Mouse (Mus musculus): ENCODE results near the gene Gm14862.
"Not testable (repeated sequence)": the region's sequence is repeated elsewhere in the genome, so short reads cannot be mapped to it uniquely, and the experiment has no call there.

The Gm14862 gene

DNA sequence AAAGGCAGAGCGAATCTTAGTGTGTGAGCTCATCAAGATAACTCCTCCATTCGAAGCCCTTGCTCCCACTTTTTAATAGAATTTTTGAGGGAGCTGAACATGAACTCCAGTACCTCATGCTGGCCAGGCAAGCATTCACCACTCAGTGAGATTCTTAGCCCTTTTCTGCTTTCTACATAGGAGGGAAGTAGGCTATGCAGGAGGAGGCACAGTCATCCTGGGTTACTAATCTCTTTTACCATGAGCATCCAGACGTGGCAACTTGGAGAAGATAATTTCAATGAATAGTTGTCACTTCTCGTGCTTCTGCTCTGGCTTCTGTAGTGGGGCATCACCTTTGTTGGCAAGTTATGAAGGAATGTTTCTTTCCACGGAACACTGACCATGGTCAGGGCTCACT, at the start of gene Gm14862:
Gene Gm14862, minus strand, starts transcription at position 134 of the 400 bp plus-strand sequence.
- DNase-seq, result no peak

DNA sequence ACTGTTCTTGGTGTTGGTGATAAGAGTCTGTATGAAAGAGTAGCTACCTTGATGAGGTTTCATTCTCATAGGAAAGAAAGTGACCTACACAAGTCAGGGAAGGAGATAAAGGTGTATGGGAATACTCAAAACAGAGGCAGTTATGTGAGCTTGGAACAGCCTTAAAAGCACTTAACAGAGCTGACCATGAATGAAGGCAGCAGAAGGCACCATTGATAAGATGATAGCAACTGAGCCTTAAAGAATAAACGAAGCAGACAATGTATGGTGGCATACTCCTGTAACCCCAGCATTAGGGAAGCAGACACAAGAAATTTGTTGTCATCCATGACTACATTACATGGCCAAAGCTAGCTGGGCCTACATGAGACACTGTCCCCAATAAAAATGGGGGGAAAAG, 46.8 kb upstream of the Gm14862 start:
- DNase-seq, result no peak

DNA sequence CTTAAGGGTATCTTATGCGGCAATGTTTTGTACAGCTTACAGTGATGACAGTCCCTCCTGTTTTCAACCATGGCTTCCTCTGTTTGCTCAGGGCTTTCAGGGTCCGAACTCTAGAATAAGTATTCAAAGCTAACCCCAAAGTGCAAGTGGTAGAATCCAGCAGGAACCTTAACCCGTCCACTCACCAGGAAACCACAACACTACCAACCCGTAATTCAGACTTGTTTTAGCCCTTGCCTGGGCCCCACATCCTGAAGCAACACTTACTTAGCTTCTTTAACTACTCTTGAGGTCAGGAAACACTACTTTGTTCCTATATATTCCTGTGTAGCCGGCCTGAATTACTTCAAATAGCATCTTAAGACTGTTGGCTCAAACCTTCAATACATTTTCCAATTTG, 46.1 kb upstream of the Gm14862 start:
- DNase-seq, result no peak

DNA sequence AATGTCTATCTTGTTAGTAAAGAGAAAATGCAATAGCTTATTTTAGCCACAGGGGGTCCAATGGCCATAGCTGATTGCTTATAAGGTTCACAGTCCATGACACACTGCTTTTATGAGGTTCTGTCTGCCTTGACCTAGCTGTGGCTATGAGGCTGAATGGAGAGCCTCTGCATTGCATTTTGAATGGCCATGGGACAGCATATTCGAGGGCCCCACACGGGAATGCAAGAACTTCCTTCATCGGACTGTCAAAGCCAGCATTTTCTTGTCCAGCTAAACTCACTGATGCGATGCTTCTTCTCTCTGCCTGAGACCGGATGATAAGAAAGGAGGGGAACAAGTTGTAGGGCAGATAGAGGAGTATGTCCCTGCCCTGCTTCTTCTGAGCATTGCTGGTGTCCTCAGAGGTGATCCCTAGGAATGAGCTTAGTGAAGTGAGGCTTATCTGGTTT, 41.7 kb upstream of the Gm14862 start:
- no peak for DNase-seq

DNA sequence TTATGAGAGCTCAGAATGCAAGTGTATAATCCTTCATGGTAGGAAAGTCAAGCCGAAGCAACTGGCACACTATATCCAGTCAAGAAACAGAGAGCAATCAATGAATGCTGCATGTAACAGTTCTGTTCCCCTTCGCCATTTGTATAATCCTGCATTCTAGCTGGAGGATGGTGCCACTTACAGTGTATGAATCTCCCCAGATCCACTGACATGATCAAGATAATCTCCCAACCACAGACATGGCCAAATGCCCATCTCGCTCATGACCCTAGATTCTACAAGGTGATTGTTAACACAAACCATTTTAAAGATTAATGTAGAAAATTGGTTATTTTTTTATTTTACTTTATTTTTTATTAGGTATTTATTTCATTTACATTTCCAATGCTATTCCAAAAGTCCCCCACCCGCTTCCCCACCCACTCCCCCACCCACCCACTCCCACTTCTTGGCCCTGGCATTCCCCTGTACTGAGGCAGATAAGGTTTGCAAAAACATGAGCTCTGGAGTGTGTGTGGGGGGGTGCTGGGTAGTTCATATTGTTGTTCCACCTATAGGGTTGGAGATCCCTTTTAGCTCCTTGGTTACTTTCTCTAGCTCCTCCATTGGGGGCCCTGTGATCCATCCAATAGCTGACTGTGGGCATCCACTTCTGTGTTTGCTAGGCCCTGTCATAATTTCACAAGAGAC, 36.6 kb upstream of the Gm14862 start:
- DNase-seq, result not testable (repeated sequence)

DNA sequence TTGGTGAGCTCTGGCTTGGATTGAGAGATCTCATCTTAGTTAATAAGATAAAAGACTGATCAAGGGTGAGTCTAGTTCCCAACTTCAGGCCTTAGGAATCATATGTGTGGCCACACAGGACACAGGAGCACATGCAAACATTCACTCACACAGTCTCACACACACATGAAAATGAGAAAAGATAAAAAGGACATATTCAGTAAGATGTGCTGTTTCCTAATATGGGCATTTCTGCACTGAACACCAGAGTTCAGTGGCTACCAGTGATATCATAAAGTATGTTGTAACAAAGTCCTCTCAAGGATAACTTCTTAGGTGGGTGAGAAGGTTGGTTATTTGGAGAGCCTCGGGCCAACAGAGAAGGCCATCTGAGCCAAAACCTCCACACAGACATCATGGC, 26.8 kb upstream of the Gm14862 start, which contains the start of gene H2al1m:
Gene H2al1m, plus strand, starts transcription at position 301 of the 400 bp plus-strand sequence.
- not testable (repeated sequence) for DNase-seq

DNA sequence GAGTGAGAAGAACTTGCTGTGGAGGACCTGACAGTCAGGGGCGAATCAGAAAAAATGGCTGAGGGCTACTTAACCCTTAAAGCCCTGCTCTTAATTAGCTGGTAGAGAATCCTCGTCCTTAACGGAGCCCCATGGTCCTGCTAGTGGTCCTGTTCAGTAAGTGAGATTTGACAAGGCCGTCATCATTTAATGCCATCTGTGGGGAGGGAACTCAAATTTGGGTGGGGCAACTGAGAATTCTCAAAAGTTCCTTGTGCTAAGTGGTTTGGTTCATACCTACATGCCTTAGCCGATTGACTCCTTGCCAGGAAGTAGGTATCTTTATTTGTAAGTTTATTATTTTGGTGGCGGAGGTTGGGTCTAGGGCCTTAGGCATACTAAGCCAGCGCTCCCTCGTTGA, 17.6 kb upstream of the Gm14862 start:
- DNase-seq, result no peak

DNA sequence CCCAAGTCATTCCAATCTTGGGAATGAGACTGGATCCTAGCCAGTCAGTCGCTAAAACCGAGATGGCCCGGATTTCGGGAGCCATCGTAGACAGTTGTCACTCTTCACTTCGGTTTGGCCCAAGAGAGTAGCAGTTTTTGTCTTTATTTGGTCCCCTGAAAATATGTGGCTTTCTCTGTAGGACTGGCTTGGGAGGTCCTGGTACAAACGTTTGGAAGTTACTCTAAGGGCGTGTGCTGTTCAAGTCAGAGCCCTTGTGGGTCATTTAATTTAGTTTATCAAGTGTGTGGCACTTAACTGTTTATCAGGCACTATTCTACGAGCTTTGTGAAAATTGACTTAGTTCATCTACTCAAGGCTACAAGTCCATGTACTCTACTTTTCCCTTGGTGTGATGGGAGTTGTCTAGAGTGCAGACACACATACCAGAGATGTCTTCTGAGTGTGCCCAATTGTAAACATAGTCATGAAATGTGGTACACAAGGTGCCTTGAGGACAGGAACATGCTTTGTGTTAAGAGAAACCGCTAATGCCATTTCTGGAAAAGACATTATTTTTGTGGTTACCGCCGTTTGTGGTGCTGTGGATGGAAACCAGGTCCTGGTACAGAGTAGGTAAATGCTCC, 16.8 kb upstream of the Gm14862 start:
- no peak for DNase-seq

DNA sequence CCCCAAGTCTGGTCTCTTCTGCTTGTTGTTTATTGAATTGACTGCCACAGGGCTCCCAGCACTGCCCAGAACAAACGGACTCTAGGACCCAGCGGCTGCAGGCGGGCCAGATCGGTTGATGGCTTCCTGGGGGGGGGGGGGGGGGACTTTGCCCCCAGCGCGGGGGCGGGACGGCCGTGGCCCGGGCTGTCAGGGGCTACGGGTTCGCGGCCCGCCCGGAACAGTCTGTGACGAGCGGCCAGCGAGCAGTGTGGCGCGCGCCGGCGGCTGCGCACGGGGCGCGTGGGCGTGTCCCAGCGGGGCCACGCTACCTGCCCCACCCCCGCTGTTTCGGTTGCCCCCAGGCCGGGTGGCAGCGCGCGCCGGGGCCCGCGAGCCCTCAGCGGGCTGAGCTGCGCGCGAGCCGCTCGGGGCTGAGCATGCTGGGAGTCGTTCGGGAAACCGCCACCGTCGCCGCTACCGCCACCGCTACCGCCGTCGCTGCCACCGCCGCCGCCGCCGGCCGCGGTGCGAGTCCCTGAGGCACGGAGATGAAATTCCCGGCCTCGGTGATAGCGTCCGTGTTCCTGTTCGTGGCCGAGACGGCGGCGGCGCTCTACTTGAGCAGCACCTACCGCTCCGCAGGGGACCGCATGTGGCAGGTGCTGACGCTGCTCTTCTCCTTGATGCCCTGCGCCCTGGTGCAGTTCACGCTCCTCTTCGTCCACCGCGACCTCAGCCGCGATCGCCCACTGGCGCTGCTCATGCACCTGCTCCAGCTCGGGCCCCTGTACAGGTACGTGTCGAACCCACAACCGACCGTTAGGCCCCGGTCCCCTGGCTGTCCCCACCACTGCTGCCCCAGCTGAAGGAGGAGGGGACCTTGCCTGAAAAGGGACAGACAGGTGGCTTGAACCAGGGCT, 16.0 kb upstream of the Gm14862 start, which contains the start of gene Xk:
Gene Xk, plus strand, starts transcription at position 297 of the 902 bp plus-strand sequence.
- DNase-seq, result peak; percentile 43

DNA sequence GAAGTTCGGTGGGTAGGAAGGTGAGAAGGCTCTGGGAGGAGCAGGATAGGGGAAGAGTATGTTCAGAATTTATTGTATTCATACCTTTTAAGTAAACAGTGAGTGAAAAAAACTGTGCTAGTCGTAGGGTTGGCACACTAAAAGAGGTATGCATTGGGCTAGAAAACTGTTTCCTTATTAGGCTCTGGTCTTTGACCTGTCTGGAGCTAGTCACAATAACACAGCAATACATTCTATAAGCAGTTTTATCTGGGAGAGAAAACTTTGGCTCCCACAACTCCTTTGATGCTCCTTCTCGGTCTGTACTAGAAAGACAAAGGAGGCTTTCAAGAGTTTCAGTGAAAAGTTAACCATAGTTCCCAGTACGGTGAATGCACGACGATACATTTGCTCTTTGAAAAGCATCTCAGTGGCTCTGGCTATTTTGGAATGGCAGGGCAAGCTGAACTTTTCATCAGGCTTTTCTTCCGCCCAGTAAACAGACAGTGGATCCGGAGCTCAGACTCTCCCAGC, 15.3 kb upstream of the Gm14862 start:
- DNase-seq, result no peak

DNA sequence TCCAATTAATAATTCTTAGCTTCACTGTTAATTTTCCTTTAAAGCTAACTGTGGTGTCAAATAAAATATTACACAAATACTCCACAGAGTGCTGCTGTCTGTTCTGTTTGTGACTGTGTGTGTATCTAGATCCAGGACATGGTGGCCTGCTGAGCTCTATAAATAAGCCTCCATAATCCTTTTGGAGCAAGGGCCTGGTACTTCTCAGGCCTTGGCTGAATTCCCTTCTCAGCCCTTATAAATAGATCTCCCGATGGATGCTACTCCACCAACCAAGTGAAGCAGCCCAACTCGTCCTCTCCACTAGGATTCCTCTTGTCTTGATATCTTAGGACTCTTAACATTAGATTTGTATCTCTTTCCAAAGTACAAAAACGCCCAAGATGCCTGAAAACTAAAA, 14.4 kb upstream of the Gm14862 start:
- DNase-seq, result no peak

DNA sequence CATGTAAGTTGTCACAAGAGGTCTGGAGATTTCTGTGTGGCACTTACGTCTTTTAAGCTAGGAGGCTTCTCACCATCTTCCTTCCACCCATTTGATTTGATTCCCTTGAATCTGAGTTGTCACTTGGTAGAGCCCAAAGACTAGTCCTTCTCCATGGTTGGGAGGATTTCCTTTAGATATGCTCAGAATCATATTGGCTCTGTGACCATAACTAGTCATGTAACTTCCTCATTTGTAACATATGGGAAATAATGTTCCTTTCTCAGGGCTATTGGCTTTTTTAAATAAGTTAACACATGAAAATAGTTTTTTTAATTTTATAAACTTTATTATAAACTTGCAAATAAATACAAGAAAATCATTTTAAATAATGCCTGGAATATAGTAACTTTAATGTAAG, 2.6 kb upstream of the Gm14862 start:
- no peak for DNase-seq

DNA sequence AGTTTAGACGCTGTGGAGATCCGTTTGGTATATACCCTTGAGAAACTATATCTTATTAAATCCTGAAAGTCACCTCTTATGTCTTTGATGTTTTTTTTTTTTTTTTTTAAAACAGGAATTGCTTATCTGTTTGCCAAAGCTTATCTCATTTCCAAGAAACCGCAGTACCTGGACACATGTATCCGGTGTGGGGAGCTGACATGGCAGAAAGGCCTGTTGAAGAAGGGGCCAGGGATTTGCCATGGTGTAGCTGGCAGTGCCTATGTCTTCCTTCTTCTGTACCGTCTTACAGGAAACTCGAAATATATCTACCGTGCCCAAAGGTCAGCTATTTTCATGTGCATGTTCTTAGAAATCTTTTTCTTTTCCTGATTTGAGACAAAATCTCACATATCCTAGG, 1.1 kb upstream of the Gm14862 start:
- DNase-seq, result no peak

DNA sequence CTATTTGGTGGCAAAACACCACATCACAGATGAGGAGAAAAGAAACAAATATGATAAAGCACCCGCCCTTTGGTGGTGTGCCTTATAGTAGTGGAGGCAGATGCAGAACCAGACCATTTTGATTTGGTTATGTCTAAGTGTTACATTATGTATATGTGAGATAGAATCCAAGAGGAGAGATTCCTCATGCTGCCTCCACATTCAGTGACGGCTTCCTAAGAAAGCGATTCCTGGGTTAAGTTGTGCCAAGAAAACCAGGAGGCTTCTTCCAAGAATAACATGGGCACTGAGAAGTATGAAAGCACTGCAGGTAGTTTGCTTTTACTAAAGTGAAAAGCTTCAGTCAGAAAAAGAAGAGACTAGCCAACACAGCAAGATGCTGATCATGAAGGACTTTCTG, 1.8 kb downstream of the Gm14862 start:
- DNase-seq, result no peak

DNA sequence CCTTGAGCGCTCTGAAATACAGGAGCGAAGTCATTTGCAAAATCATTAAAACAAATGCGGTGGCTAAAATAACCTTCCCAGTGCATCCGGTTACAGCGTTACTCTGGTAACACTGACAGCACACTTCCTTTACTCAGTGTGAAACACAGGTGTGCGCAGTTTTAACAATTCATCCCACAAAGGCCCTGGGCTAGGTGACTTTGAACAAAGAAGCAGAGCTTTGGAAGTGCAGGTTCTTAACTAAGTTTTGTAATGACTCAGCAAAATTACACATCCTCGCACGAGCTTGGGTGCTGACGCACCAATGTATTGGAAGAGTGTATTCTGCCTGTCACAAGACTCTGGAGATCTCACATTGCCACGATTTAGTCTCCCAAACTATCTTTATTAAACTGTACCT, 2.7 kb downstream of the Gm14862 start:
- DNase-seq, result no peak

DNA sequence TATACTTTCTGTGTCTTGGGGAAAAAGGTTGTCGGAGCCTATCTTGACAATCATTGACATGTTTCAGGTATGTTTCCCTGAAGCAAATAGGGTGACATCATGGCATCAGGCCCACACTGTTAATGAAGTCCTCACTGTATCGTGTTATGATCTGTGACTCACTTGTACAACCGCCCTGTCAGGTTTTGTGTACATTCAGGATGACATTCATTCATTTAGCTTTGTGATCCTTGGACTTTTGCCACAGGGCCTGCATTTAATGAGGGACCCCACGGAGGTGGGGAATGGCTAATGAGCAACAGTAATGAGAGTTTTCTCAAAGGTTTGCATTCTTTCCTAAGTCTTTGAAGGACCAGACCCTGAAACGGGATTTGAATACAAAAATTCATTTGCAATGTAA, 7.8 kb downstream of the Gm14862 start:
- no peak for DNase-seq

DNA sequence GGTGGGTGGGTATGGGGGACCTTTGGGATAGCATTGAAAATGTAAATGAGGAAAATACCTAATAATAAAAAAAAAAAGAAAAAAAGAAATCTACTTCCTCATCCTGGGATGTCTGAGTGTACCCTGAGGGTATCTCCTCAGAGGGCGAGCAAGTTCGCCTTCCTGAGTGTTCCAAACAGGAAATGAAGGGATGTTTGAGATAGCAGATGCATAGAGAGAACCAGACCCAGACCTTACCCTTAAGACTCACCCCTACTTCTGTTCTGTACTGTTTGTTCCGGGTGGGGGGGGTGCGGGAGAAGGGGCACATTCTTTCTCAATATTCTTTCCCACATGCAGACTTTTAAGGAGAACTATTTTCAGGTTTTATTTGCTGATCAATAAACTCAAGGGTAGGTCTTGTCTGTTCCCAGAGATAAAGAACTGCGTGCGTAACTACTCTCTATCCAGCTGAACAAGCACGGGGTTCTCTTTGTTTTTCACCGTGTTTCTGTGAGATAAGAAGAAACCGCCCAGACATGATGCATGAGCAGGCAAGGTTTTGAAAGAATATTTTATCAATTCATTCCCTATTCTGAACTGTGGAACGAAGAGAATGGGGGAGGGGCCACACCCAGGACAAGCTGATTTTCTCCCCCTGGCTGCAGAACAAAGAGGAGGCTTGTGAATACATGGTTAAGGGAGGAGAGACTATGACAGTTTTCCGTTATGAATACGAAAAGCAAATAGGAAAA, 11.9 kb downstream of the Gm14862 start:
- DNase-seq, result no peak

DNA sequence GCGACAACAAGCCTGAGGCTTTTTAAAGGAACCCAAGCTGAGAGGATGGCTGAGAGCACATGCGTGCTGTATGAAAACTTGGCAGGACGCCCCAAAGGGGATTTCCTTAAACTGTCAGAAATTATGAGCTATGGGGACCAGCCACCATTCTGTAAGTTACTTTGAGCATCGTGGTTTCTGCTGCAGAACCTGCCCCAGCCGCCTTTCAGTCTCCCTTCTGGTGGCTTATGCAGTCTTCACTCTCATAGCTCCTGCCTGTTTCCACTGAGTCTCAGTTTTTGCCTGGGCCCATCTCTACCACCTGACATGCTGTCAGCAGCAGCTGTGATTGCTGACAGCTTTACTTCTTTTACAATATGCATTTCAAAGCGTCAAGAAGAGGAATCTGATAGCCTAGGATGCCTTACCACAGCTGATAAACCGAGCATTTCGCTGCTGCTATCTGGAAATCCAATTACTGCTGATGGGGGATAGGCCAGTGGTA, 13.3 kb downstream of the Gm14862 start:
- no peak for DNase-seq

DNA sequence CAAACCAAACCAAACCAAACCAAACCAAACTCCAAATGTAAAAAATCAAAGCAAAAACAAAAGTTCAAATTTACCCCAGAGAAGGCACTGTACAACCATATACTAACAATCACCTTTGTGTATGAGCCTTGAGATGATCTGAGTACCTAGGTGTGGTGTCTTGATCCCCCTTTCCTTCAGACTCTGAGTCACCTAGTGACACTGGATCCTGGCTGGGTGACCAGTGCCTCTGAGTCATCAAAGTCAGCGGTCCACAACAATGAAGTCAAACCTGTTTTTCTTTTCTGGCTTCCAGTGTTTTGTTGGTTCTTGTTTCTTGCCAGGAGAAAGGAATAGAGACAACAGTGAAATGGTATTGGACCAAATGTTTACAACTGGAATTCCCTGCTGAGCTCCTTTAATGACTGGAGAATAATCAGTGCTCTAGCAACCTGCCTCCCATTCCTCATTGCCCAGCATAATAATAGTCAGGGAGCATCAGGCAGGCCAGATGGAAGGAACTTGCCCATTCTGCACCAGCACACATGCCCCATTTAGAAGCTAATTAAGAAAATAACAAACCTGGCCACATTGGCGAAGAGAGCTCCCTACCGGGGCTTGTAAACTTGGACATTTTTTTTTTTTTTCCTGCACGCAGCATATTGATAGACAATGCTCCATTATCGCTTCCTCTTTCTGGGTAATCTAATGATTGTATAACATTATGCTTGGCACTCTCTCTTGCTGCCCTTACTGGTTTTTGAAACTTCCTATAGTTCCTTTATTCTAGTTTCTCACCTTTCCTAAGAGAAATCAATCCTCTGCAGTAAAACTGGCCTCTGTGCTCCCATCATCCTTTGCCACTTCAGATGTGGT, 15.7 kb downstream of the Gm14862 start:
- DNase-seq, result no peak

DNA sequence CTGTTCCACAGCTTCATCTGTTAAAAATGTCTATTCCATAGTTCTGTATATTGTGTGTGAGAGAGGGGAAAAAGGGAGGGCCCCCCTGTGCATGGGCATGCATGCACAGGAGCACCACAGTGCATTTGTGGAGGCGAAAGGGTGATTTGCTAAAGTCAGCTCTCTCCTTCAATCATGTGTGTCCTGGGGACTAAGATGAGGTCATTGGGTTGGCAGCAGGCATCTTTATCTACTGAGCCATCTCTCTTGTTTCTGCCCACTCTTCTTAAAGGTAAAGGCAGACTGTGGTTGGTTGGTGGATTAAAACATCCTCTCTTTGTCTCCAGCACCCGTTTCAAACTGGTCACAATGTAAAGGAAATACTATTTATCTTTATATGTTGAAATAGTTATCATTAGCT, 29.6 kb downstream of the Gm14862 start:
- DNase-seq, result no peak

Measured in right cerebral cortex, adult 18-20 months (tissue).